Mouse (Mus musculus) T-helper 17 cell (primary cell): ENCODE data around the gene Mup19.

Source experiments
- in situ Hi-C, 2 experiments: fragments of 300-600 bp; cut with MboI, MseI; formaldehyde crosslinking; loops; 1 replicate in 1 of 2; 2 replicates in 1 of 2; pipeline ENCODE4 v1.15.1; 2025; ENCODE audit warnings: high pct_unique_total_duplicates in 2 of 2

The Mup19 gene

DNA sequence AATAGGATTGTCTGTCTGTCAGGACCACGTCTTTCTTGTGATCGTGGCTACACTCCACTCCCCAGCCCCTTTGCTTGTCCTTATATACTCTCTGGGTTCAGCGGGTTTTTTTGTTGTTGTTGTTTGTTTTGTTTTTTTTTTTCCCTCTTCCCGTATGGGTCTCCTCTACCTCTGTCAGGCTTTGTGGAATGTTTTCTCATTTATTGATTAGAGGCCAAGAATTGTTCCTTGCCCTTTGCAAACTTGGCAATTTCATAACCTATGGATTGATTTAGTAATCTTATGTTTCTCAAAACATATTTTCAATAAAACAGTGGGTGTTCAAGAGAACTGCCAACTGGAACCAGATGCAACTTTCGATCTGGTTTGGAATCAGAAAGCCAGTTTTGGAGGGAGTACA lies at the start of gene Mup19:
Gene Mup19, minus strand, starts transcription at position 101 of the 400 bp plus-strand sequence.
- in situ Hi-C loops, result loop anchor here in 1 of 2 experiments (5.0 to 10.0 kb wide), 2 partner anchors 547 to 1360 kb away; partner anchors contain the start of gene Mup9

DNA sequence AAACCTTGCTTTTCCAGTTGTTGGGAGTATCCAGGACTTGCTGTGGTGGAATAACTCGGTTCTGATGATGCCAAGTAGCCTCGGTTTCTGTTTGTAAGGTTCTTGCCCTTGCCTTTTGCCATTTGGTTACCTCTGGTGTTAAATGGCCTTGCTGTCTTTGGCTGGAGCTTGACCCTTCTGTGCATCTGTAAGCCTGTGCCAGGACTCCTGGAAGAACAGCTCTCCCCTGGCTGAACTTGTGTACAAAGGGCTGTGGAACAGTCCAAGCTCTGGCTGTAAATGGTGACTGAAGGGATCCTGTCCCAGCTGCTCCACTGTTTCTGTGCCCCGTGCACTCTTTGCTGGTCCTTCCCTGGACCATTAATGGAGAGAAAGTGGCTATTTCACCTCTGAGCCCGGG lies 47.1 kb upstream of the Mup19 start:
- in situ Hi-C loops, result loop anchor here (25.0 kb wide), 1 partner anchor 542 kb away; no protein-coding TSS in a partner anchor

DNA sequence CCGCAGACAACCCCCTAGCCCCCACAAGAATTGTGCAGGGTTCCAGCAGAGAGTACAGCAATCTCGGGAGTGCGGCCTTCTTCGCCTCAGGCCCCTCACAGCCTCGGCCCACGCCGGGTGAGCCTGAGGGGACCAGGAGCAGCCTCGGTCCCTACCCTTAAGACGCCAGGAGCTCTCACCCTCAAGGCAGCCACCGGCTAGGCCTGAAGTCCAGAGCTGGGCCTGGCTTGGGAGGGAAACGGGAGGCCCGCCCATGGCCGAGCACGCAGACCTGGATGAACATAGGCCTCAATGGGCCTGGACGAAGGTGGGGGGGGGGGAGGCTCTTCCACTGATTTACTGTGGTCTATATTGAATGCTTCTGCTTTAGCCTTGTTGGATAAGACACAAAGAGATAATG lies 41.1 kb upstream of the Mup19 start:
- in situ Hi-C loops, result loop anchor here in 1 of 2 experiments (25.0 kb wide), 2 partner anchors 111 to 361 kb away; no protein-coding TSS in a partner anchor

DNA sequence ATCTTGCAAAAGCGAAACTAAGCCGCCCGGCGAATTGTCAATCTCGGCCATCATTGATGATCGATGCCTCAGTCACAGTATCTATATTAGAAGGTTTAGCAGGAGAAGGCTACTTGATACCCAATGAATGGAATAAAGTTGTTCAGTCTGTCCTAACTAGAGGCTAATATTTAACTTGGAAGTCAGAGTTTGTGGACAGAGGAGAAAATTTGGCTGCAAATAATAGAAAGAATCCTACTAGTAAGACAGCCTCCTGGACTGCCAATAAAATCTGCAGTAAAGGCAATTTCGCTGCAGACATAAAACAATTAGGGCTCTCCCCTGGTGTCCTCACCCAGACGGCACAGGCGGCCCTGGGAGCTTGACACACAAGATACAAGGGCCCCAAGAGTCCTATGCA lies 40.5 kb upstream of the Mup19 start:
- in situ Hi-C loops, result loop anchor here in 1 of 2 experiments (25.0 kb wide), 2 partner anchors 110 to 360 kb away; no protein-coding TSS in a partner anchor

- in situ Hi-C loops, result loop anchor here in 1 of 2 experiments (10.0 to 25.0 kb wide), 3 partner anchors 103 to 971 kb away; no protein-coding TSS in a partner anchor
Measured at GRCm38 (mm10) chr4:61815602-61816001, 33.5 kb upstream of the Mup19 start.

- in situ Hi-C loops, result loop anchor here in 1 of 2 experiments (10.0 to 25.0 kb wide), 3 partner anchors 101 to 969 kb away; no protein-coding TSS in a partner anchor
Measured at GRCm38 (mm10) chr4:61813435-61813834, 31.4 kb upstream of the Mup19 start.

DNA sequence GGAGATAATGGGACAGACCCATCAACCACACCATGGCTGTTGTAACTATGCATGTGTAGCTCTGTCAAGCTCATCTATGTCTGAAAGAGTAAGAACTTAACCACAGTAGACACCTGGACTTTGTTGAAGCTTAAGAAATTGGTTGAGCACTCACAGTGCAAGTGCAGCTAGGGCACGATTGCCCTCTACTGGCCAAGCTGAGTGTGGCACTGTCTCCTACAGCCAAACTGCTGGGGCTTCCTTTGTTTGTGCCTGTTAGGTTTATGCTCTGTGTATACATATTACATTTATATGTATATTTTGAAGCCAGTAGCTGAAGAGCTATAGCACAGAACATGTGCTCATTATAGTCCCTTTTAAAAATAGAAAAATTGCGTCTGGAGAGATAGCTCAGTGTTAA lies 29.1 kb upstream of the Mup19 start:
- in situ Hi-C loops, result loop anchor here in 1 of 2 experiments (10.0 to 25.0 kb wide), 3 partner anchors 99 to 966 kb away; no protein-coding TSS in a partner anchor

- in situ Hi-C loops, result loop anchor here (10.0 to 25.0 kb wide), 4 partner anchors 97 to 964 kb away; no protein-coding TSS in a partner anchor
Measured at GRCm38 (mm10) chr4:61808926-61809325, 26.9 kb upstream of the Mup19 start.

DNA sequence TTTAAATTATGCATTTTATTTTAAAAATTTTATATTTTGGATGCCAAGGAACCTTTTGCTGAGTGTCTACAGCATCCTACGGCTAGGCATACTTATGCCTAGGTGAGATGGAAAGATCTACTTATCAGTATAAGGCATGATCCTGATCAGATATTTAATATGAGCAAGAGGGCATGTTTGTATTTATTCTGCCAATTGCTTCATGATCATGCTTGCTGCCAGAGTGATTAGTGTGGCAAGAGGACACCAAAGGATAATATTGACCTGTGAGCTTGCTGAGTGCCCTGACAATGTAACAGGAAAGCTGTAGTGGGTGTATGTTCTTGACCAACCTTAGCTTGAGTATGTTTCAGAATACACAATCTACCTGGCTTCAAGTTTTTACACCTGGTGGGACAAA lies 7.6 kb upstream of the Mup19 start:
- in situ Hi-C loops, result loop anchor here (10.0 kb wide), 5 partner anchors 95 to 1195 kb away; no protein-coding TSS in a partner anchor

GRCm38 (mm10) chr4:61784231-61784630 lies 2.2 kb upstream of the Mup19 start:
- in situ Hi-C loops, result loop anchor here in 1 of 2 experiments (5.0 to 10.0 kb wide), 2 partner anchors 549 to 1362 kb away; partner anchors contain the start of gene Mup9
